Mouse (Mus musculus): ENCODE results near the gene Zfp747.
A peak's percentile ranks its signal among the peaks of the same experiment; 100 is the strongest.
"Not testable (repeated sequence)": the region's sequence is repeated elsewhere in the genome, so short reads cannot be mapped to it uniquely, and the experiment has no call there.

Gene Zfp747

DNA sequence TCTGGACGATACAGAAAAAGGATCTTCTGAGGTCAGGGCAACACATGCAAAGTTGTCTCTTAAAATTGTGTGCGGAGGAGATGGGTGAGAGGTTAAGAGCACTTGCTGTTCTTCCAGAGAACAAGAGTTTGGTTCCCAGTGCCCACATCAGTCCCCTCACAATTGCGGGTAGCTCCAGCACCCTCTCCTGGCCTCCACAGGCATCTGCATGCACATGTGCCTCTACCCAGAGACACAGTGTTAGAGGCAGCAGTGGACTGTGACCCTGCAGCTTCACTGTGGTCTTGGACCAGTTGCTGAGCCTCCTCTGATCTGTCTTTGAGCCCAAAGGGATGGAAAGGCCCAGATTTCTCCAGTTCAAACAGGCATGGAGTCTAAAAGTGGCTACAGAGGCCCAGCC lies 4.0 kb downstream of the Zfp747 start:
- not testable (repeated sequence) for DNase-seq (ENCODE audit: low spot score in 2 of 2)

DNA sequence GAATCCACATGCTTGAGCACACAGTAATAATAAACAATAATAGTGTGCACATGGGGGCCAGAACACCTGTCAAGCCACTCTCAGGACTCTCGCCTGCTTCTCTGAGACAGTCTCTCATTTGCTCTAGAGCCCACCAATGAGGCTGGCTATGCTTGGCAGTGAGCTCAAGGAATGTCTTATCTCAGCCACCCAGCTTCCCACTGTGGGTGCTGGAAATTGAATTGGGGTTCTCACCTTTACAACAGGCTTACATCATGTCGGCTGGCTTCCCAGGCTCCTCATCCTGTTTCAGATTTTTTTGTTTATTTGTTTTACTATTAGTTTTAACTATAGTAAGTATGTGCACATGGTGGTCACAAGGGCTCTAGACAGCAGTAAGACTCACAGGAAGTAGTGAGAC lies 4.6 kb downstream of the Zfp747 start:
- DNase-seq (ENCODE audit: low spot score in 2 of 2) = no peak

DNA sequence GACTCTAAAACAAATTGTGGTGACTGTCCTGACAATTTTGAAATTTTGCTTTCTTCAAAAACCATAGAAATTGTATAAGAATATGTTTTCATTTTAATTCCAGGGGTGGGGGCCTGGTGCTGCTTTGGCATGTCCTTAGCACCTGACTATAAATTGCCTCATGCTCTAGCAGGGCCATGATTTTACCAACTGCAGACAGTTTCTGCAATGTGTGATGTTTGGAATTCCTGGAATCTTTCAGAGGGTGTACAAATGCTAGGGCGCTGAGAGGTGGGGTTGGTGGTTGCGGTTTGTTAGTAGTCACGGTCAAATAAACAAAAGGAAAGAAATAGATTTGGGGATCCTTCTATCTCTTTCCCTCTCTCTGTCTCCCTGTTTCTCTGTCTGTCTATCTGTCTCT lies 9.6 kb downstream of the Zfp747 start:
- DNase-seq (ENCODE audit: low spot score in 2 of 2) = no peak

DNA sequence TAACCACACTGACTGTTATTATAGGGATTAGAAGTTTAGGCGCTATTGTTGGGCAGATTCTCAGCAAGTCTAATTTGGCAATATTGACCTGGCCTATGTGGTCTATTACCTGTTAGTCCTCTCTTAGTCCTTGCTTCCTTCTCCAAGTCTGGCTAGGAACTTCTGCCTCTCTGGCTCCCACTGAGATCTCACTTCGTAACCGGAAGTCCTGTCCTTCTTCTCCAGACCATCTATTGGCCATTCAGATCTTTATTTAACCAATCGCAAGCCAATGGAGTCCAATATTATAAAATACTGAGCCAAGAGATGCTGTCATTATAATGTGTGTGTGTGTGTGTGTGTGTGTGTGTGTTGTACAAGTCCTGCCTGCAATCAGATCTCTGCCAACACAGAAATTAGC lies 11.7 kb downstream of the Zfp747 start:
- no peak for DNase-seq (ENCODE audit: low spot score in 2 of 2)

DNA sequence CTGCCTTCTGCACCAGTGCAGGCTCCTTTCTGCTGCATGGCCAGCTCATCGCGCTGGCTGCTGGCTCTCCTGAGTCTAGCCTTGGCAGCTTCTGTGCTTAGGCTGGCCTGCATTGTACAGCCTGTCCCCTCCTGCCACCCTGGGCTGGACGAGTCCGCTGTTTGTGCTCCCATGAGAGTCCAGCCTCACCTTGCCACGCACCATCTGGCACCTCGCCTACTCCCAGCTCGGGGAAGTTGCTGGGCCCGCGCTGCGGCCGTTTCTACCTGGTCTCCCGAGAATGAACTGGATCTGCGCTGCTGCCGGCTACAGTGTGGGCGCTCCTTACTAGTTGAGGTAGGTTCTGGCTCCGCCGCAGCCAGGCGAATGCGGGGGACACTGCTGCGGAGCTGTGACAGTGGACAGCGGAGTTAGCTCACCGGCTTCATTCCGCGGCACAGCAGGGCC lies 12.4 kb downstream of the Zfp747 start:
- DNase-seq (ENCODE audit: low spot score in 2 of 2) = no peak

DNA sequence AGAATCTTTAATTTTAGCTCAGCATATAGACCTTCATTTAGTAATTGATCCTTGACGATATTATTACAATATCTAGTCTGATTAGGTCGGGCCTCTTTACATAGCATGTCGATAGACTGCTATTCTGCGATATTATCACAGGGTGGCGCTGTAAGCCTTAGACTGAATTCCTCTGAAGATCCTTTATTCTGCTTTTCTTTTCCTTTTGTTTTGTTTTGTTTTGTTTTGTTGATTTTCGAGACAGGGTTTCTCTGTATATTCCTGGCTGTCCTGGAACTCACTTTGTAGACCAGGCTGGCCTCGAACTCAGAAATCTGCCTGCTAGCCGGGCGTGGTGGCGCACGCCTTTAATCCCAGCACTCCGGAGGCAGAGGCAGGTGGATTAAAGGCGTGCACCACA lies 13.4 kb downstream of the Zfp747 start:
- DNase-seq (ENCODE audit: low spot score in 2 of 2) = not testable (repeated sequence)

DNA sequence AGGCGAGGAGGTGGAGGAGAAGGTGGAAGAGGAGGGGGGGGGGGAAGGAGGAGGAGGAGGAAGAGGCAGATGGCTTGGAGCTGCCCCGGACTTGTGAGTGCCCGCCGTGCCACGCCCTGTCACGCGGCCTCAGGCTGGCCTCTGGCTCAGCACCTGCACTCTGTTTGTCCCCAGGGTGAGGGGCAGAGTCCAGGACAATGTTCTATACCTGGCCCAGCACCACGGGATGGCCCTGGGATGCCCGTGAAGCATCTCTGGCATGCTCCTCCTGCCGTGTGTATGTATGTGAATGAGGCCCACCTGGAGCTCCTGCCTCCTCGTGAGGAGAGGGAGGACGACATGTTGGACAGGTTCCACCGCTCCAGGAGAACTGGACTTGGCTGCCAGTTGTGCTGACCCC lies 14.4 kb downstream of the Zfp747 start:
- no peak for DNase-seq (ENCODE audit: low spot score in 2 of 2)

DNA sequence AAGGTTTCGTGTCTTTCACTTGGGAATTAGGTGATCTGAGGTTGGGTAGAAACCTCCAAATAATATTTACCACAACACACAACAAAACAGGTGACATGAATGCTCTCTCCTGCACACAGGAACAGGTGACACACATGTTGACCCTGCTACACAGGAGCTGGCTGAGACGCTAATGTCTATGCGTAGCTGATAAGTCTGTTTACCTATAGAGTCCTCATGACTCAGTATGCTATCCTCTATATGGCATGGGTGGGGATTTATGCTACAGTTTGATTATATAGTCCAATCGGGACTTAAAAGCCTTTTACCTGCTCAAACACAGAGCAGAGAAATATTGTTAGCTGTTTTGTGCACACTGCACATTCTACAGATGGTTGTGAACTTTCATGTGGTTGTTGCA lies 15.6 kb downstream of the Zfp747 start:
- DNase-seq (ENCODE audit: low spot score in 2 of 2) = no peak

DNA sequence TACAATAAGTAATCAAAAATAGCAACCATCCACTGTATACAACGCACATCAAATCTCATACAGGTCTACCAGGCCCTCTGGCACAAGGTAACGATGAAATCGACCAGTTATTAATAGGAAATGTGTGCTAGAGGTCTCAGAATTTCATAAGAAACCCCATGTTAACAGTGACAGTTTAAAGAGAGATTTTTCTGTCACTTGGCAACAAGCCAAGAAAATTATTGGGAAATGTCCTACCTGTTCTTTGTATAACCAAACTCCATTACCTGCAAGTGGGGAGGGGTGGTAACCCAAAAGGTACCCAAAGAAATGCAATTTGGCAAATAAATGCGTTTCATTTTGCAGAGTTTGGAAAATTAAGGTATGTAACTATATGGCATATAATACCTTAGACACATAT lies 17.4 kb downstream of the Zfp747 start:
- DNase-seq (ENCODE audit: low spot score in 2 of 2) = no peak

DNA sequence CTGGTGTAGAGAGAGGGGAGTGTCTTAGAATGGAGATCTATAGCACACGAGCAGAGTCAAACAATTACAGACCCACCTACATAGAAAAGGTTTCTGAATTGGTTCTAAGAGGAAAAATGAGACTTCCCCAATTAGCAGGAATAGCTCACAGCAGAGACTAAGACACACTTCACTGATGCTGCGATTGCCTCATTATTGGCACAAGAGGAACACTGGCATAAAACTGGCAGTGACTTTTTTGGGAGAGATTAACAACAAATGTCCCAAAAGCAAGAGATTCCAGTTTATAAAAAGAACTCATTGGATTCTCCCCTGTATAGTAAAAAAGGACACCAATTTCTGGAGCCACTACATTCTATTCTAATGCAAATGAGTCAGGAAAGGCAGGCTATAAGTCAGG lies 18.0 kb downstream of the Zfp747 start:
- no peak for DNase-seq (ENCODE audit: low spot score in 2 of 2)

DNA sequence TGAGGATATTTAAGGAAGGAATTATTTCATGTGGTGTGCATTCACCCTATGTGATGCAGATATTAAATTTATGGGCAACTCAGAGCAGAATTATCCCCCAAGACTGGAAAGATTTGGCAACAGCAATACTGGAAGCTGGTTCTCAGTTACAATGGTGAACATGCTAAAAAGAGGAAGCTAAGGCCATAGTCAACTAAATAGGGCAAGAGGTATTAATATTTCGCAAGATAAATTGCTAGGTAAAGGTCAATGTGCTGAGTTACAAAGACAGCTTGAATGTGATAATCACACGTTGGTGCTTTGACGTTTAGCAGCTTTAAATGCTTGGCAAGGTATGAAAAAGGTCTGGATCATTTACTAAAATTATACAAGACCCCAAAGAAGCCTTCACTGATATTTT lies 20.1 kb downstream of the Zfp747 start:
- DNase-seq (ENCODE audit: low spot score in 2 of 2) = no peak

DNA sequence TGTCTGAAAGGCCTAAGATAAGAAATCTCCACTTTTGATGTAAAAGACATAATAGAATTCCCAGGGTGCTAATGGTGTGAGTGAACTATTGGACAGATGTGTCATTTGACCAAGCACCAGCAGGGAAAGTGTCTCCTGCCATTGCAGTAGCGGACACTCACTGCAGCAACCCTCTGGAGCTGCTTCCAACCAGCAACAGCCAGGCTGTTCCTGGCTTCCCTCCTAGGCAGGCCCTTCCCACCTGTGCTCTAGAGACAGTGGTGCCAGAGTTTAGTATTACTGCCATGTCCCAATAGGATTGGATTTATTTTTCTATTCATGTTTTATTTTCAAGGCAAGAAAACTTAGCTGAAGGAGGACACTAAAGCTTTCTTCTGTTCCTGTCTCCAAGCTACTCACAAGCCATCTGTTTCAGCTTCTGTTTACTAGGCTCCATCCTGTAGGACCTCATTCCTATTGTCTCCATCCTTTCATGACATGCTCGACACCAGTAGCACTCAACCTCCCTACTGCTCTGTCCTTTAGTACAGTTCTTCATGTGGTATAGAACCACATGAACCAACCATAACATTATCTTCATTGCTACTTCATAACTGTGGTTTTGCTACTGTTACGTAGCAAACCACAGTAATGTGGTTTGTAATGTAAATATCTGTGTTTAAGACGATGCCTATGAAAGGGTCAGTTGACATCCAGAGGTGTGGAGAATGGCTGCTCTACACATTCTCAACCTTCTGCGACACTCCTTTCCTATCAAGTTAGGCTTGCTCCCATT lies 24.4 kb downstream of the Zfp747 start:
- no peak for DNase-seq (ENCODE audit: low spot score in 2 of 2)

DNA sequence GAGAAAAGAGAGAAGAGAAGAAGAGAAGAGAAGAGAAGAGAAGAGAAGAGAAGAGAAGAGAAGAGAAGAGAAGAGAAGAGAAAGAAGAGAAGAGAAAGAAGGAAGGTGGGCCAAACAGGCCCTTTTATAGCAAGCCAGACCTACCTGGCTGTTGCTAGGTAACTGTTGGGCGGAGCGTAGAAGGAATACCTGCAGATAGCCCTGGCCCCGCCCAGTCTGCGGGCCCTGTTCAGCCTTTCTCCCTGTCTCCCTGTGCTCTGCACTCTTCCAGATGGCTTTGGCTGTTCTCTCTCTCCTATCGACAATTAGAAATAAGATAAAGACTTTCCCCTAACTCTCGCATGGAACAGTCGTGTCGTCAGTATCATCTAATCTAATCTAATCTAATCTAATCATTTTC lies 29.2 kb downstream of the Zfp747 start:
- DNase-seq (ENCODE audit: low spot score in 2 of 2) = no peak

DNA sequence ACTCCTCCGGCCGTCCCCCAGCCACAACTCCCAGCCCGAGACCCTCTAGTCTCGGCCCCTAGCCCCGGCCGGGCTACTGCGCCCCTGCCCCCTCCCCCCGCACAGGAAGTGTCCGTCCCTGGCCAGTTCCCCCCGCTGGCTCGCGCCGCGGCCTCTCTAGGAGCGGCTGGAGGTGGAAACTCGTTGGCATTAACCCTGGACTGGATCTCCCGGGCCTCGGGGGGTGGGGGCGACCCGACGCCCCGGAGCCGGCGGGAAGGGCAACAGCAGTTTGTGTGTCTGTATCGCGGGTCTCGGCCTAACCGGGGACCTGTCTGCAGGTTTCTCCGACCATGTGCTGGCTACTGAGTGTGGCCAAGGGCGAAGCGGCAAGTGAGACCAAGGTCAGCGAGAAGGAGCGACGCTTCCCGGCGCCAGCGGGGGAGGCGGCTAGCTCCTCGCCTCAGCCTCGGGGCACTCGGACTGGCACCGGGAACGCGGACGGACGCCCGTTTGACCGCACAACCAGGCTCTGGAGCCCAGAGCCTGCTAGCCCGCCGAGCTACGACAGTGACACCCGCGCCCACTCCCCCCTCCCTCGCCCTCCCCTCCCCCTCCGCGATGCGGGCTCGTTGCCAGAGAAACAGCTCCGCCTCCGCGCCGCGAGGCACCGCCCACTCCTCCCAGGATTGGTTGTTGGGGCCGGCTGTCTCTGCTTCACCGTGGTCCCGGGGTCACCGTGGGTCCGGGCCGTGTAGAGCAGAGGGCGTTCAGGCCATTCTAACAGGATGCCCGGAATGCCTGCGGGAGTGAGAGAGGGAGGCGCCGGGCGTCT lies 30.1 kb downstream of the Zfp747 start, which contains the start of gene Zfp768:
Zfp768 (minus strand) TSS at position 78 of the 814 bp plus-strand sequence.
- peak; percentile 74 to 75 for DNase-seq (ENCODE audit: low spot score in 2 of 2)

DNA sequence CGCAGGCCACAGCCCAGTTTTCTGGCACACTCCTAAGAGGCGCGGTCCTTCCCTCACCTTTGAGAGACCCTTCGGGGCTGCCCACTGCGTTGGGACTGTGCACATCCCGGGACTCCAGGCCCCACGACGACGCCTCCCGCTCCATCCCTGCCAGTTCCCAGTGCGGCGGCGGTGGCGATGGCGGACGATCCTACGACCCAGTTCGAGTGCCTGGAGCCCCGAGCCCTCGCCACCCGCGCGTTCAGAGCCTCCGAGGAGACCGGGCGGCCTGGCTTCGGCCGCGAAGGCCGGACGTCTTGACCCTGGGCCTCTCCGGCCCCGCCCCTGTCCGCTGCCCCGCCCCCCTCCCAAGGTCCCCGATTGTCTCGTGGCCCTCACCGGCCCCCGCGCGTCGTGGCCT lies 30.8 kb downstream of the Zfp747 start:
- peak in 1 of 2 experiments; percentile 23 for DNase-seq (ENCODE audit: low spot score in 2 of 2)

DNA sequence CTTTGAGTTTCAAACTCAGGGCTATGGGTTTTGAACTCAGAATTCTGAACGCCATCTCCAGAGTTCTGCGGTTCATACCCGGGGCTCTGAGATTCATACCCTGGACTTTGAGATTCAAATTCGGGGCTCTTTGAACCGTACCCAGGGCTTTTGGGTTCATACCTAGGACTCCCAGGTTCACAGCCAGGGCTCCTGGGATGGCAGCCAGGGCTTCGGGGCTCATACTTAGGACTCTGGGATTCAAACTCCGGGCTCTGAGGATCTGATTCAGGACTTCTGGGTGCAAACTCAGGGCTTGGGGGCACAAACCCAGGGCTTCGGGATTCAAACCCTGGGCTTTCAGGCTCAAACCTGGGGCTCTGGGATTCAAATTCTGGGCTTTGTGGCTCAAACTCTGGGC lies 31.5 kb downstream of the Zfp747 start:
- DNase-seq (ENCODE audit: low spot score in 2 of 2) = no peak

DNA sequence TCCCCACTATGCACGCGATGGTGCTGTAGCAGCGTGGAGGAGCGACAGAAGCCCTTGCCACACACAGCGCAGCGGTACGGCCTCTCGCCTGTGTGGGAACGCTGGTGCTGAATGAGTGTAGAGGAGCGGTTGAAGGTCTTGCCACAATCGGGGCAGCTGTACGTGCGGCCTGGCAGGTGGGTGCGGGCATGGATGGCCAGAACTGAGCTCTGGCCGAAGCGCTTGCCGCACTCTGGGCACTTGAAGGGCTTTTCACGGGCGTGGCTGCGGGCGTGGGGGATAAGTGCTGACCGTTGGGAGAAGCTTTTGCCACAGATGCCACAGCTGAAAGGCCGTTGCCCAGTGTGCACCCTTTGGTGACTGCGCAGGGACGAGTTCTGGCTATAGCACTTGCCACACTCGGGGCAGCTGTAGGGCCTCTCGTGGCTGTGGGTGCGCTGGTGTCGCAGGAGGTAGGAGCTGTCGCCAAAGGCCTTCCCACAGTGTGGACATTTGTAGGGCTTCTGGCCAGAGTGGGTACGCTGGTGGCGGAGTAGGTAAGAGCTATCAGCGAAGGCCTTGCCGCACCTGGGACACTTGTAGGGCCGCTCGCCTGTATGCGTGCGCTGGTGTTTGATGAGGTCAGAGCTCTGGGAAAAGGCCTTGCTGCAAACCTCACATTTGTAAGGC lies 32.4 kb downstream of the Zfp747 start:
- DNase-seq (ENCODE audit: low spot score in 2 of 2) = no peak

DNA sequence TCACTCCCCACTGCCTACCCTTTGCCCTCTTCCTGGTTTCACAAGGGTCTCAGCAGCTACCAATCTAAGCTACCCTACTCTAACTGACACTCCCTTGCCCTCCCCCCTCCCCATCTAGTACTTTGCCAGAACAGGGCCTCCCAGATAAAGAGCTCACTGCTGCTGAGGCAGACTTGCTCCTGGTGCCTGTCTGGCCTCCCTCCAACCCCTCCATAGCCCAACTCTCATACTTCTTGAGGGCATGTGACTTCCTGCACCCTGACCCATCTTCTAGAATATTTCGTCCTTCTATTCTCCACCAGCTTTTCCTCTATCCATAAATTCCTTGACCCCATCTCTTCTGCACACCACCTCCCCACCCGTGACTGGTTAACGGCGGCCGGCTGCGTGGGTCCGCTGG lies 33.0 kb downstream of the Zfp747 start:
- no peak for DNase-seq (ENCODE audit: low spot score in 2 of 2)

DNA sequence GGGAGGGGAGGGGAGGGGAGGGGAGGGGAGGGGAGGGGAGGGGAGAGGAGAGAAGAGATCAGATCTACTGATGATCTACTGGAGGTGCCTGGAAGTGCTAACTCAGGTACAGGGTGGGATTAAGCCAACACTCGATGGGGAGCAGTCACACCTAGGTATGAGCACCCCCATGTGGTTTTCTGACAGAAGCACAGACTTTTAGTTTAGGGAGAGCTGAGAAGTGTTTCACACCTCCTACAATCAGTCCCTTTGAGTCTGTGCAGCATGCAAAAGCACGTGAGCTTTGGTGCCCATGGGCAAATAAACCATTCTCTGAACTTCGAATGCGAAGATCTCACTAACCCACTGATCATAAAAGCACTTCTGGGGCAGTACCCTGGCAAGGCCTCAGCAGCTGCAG lies 33.5 kb downstream of the Zfp747 start:
- no peak for DNase-seq (ENCODE audit: low spot score in 2 of 2)

DNA sequence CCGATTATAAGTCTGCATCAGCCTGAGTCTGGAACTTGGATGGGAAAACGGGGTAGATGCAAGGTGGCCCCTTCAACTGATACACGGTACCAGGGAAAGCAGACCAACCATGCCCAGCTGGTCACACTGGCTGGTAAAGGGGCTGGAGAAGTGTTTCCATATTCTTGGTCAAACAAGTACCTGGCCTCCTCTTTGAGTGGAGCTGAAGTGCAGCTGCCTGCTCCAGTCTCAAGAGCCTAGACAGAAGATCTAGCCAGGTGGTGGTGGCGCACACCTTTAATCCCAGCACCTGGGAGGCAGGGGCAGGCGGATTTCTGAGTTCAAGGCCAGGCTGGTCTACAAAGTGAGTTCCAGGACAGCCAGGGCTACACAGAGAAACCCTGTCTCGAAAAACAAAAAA lies 34.0 kb downstream of the Zfp747 start:
- not testable (repeated sequence) for DNase-seq (ENCODE audit: low spot score in 2 of 2)

DNA sequence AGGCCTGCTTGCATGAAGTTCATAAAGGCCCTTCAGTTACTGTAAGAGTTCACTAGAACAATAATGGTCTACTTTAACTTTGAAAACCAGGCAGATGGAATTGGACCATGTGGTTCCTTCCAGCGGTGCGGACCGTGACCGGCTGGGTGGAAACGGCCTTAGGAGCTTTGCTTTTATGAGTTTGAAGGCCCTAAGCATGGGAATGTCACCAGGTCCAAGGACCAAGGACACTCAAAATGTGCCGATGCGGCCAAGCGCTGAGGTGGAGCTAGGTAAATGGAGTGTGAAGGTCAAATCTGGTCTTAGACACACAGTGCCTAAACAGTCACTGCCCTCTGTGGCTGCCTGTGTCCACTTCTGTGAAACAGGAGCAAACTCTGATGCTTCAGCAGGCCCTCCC lies 34.5 kb downstream of the Zfp747 start:
- DNase-seq (ENCODE audit: low spot score in 2 of 2) = no peak

DNA sequence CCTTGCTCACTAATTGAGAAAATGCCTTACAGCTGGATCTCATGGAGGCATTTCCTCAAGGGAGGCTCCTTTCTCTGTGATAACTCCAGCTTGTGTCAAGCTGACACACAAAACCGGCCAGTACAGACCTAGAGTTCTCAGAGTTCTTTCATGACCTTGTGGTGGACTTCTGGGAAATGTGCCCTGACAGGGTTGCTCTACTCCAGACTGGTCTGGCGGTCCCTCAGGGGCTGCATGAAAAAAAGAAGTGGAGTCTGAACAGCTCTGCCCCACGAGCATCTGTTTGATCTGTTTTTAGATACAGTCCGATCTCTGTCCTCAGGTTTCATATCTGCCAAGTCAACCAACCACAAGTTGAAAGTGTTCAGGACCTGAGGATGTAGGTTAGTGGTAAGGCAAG lies 38.2 kb downstream of the Zfp747 start:
- no peak for DNase-seq (ENCODE audit: low spot score in 2 of 2)

DNA sequence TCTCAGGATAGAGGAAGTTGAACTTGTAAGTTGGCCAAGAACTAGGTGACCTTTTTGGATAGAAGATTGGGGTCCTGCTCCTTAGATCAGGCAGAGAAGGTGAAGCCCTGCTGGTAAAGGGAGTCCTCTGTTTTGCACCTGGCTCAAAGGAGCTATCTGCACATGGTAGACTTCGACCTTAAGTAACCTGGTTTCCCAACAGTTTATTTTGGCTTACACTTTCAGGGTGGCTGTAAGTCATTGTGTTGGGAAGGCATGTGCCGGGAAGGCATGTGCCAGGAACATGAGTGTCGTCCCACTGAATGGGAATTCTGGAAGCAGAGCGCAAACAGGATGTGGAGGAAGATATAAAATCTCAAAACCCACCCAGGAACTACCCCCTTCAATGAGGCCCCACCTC lies 40.2 kb downstream of the Zfp747 start:
- DNase-seq (ENCODE audit: low spot score in 2 of 2) = no peak
